Mouse (Mus musculus) B cell, adult 2 months (primary cell): Measurements from ENCODE around the gene Scrn2.

ENCODE experiments used
- DNase-seq, 2 experiments: peaks; one replicate each; pipeline ENCODE4 v3.0.0; 2022

Gene Scrn2

GRCm38 (mm10) chr11:97029686-97030417, at the start of gene Scrn2:
TSS of gene Scrn2 (plus strand) at chr11:97029938.
- peak; percentile 91 for DNase-seq

- DNase-seq: no peak
Observed at GRCm38 (mm10) chr11:96980021-96980420, 49.7 kb upstream of the Scrn2 start.

- no peak for DNase-seq
Observed at GRCm38 (mm10) chr11:96981461-96981860, 48.3 kb upstream of the Scrn2 start.

DNA sequence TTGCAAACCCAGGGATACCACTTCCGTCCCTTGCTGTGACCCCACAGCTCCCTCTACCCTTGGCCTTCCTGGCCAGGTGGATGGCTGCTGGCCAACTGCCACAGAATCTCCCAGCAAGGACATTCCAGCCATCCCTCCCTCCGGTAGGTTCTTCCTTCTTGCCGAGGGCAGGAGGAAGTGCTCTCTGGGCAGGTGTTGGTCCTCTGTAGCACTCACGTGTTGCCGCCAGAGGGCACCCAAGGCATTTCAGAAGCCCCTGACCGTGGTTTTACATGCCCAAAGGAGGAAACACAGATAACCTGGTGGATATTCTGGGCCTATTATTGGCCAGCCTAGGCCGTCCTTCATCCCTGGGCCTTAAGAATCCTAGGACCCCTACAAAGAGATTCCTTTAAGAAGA, 47.4 kb upstream of the Scrn2 start:
- DNase-seq: peak; percentile 89 to 90

GRCm38 (mm10) chr11:96982859-96983258, 46.9 kb upstream of the Scrn2 start, which contains the start of gene Sp2:
TSS of gene Sp2 (minus strand) at chr11:96982959.
- DNase-seq: no peak

DNA sequence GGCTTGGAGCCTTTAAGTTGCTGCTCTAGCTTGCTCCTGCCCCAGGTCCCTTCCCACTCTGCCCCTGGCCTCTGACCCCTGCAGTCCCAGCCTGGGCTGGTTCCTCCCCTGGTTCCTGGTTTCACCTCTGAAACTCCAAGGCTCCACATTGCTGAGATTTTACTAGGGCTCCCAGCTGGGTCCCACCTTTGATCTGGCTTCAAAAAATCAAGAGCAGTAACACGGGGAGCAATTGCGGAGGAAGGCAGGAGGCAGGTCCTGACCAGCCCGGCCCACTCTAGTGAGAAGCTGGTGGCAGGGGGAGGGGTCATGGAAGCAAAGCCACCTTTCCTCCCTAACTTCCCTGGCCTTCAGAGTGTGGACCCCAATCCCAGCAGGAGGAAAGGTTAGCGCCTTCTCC, 44.8 kb upstream of the Scrn2 start:
- no peak for DNase-seq

DNA sequence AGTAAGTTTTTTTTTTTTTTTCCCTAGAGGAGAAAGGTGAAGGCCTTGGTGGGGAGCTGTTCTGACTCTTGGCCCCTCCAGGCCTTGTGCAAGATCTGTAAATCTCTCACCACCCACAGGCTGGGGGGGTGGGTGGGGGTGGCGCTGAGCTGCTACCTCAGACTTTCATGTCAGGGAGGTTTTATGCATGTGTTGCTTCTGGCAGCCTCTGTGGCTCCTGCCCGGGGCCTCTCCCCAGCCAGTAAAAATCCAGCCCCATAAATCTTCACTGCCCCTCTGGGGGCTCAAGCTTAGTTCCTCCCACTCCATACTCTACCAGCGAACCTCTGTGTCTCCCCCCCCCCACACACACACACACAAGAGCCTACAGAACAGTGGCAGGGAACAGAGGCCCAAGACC, 43.3 kb upstream of the Scrn2 start:
- DNase-seq: no peak

DNA sequence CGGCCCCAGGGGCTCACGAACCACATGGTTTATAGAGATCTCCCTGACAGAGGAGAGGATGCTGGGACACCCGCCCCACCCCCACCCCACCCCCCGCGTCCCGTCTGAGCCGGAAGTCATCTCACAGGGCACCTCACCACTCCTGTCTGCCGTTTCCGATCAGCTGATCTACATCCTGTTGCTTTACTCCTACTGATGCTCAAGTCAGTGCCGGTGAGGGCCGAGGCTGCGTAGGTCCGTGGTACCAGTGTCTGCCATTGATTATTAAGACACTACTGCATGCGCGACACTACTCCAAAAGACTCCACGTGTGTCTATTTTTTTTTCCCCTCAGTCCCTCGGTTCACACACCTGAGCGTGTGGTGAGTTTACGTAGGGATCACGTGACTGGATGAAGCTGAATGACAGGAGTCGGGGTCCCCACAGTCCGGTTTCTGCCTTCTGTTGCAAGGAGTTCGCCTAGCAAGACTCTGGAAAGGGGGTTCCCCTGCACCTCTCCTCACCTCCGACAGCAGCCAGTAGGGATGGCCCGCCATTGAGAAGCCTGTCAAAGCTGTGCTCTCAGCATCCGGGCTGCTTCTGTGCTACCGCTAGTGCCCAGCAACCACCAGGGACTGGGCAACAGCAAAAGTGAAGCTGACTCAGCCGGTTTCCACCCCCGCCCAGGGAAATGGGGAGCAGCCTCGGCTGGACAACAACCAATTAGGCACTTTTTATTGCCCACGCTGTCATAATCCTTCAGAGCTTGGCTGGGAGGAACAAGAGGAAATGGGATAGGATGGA, 41.7 kb upstream of the Scrn2 start:
- peak; percentile 77 to 80 for DNase-seq

DNA sequence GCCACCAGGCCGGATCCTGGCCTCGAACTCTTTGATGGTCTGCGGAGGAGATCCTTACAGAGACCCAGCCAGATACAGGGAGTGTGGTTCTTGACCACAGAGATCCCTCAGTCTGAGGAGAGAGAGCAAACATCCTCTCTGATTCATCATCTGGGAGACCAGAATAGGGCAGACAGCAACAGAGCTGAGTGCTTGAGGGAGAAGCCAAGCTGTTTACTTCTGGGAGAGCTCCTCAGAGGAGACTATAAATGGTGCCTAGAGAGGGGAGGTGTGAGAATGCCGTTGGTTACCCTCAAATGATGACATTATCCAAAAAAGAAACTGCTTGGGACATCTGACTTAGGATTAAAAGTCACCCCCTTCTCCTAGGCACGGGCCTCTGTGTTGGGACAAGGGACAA, 38.2 kb upstream of the Scrn2 start:
- DNase-seq: no peak

DNA sequence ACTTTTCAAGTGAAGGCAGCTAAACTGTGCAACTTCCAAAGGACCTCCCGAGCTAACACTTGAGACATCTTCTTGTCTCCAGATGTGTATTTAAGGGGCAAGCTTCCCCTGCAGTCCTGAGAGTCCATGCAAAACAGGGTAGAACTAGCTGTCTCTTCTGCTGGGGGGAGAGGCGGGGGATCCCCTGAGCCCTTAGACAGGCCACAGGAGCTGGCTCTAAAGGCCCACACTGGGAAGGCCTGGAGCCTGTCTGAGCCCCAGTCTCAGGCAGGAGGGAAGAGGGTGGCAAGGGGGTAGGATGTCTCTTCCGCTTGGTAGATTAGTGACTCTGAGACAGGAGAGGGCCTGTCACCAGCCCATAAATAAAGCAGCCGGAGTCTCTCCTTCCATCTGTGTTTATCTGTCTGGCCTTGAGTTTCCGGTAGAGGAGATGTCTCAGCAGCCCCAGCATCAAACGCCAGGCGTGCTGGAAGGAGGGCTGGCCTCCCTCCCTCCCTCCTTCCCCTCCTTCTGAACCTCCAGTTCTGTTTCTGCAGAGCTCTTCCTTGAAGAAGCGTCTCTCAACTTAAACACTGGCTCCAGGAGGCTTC, 36.9 kb upstream of the Scrn2 start:
- no peak for DNase-seq

GRCm38 (mm10) chr11:96995031-96995430, 34.7 kb upstream of the Scrn2 start:
- no peak for DNase-seq

- peak; percentile 56 to 58 for DNase-seq
Observed at GRCm38 (mm10) chr11:96995836-96996772, 33.6 kb upstream of the Scrn2 start.

DNA sequence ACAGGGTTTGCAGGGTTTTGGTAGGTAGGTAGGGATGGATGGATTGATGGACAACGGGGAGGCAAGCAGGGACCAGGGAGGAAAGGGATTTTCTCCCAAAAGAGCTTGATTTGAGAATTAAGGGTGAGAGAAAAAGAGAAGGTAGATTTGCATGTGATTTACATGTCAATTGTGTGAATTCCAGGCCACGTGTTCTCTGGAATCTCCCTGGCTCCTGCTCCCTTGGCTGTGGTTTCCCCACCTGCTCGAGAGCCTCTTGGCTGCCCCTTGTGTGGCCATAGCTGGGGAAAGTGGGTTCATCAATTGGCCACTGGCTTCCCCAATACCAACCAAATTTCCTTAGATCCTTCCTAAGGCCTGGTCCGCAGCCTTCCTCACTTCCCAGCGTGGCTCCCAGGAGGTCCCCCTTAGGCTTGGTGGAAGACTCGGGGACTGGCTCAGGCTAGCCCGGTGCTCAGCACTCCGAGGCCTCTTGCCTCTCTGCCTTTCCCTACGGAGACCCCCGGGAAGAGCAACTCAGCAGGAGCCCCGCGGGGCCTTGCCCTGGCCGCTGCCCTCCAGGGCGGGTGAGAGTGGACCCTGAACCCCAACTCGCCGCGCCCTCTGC, 32.9 kb upstream of the Scrn2 start:
- no peak for DNase-seq

DNA sequence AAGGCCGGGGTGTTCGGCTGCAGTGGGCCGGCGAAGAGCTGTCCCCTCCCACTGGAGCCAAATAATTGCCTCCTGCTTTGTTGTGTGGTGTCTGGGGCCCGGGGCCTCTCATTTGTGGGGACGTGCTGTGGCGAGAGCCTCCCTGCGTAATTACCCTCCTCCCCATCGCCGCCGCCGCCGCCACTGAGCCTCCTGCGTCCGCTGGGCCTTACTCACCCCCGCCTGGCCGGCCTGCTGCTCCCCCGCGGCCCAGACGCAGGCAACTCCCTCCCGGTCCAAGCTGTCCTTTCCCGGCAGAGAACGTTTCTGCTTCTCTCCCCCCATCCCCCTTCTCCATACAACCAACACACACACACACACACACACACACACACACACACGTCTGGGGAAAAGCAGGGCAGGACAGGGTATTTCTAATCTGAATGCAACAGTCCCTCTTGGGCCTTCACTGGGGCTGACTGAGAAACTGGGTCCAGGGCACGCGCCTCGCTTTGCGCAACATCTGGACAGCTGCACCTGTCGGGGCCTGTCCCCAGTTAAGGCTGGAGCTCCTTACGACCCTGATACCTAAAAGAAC, 32.3 kb upstream of the Scrn2 start:
- no peak for DNase-seq

GRCm38 (mm10) chr11:97003170-97003569, 26.6 kb upstream of the Scrn2 start:
- no peak for DNase-seq

DNA sequence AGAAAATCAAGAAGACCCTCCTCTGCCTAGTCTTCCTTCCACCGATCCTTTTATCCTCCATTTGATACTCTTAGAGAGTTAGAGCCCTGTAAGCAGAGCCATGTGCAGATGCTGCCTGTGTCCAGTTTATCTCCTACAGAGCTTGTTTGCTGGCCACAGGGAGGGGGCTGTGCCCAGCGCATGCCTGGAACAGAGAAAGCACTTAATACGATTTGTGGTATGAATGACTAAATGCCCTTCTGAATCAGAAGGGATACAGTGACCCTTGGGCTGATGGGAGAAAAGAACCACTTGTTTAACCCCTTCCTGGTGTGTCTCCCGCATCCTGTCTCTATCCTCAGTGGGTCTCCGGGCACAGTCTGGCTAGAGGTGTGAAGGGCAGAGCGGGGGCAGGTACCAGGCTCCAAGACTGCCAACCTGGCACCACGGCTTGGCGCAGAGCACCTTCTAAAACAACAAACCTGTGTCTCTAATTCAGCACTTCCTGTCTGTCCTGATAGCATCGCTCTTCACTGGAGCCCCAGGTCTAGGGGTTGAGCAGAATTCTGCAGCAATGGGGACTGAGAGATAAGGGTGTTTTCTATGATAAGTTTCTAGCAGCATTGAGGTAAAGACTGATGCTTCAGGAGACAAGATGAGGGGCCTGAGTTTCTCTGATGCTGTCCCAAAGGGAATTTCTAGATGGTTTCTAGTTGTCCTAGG, 22.5 kb upstream of the Scrn2 start:
- no peak for DNase-seq

DNA sequence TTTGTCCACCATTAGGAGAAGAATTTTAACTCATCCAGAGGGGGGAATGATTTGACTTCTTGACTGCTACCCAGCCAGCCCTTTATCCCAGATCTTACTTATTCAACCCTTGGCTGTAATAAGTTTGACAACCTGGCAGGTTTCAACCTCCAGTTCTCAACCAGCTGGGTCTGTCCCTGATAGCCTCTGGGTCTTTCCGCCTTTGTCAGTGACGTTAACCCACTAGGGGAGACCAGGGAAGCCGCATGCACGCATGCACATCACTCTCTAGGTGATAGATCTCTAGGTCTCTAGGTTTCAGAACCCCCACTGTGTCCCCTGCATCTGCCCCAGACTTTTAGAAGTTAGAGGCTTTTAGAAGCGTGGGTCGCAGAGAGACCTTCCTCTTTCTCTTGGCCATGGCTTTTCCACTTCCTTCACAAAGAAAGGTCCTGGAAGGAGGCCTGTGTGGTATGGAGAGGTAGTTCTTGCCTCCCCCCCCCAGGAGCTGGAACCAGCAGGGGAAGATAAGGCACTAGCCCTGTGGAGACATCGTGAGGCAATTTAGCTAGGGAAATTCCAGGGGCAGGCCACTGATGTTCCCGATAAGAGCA, 20.4 kb upstream of the Scrn2 start:
- no peak for DNase-seq

DNA sequence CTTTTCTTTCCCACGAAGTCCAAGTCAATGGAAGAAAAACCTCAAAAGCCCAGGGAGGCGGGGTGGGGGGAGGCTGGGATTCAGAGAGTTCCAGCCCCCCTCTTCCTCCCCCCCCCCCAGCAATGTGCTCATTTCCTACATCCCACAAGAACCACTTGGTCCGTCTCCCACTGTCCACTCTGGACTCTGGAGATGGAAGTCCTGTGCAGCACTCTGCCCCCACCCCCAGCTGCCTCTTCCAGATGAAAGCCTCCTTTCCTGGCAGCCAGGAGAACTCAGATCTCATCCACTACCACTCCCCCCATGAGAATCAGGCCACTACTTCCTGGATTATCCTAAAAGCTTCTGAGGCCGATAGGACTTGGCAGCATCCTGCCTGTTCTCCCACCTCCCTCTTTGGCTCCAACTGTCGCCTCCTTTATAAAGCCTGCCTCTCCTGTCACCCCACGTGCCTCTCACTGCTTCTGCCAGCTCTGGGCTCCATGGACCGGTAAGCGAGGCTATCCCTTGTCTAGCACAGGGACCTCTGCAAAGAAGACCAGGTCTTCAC, 16.5 kb upstream of the Scrn2 start, which contains the start of gene Sp6:
Sp6 (plus strand) TSS at position 274 of the 550 bp plus-strand sequence.
- DNase-seq: no peak

DNA sequence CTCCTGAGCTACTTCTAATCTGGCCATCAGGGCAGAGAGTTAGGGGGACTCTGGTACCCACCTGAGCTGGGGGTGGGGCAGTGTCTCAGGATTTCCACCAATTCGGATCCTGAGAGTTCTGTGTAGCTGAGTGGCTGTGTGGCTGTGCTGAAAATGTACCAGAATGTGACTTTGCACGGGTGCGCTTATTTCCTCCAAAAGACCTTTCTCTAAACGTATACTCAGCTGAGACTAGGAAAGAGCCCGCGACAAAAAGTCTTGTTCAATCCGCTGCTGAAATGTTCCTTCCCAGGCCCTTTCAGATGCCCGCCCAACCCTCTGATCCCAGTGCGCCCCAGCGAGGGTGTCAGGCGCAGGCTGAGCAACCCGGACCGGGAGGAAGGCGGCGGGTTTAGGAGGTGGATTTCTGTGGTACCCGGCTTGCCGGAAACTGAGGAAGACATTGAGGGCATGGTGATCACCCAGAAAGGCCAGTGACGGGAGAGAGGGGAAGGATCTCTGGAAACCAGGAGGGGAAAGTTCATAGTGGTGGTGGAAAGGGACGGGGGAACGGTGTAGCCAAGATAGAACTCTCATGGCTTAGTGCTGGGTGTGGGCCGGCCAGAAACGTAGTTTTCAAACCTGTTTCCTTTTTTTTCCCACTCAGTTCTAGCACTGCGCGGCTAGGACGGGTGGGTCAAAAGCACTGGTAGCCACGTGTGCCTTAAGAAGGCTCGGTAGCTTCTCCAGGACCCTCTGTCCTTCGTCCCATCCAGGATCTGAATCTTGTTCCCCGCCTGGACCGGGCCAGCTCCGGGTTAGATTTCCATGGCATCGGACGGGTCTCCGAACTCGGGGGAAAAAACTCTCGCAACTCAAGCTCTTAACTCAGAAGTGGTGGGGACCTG, 11.8 kb upstream of the Scrn2 start:
- peak; percentile 24 to 38 for DNase-seq
